Comparison of ENCODE assay signal across 9 mouse cellular contexts in the genomic region with DNA sequence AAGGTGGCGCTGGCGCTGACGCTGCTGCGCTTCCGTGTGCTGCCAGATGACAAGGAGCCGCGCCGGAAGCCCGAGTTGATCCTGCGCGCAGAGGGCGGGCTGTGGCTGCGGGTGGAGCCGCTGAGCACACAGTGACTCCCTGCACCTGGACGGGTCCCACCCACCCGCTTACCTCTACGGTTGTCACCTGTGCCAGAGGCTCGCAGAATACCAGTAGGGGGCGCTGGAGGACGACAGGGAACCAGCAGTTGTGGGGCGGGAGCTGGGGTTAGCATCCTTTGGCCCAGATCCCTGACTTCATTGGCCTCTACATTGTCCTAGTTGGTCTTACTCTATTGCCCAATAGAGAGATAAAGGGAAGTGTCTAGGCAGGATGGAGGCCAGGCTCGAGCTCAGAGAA. TPM values are rescaled to one million over a fixed set of nuclear protein-coding genes. Genes with fewer than 3 reads are reported as not detected.
DNase-seq lines count a peak whose midpoint lies in the region; ATAC-seq and TF ChIP-seq lines count a peak whose summit lies in the region.
"Had no signal": no experiment of that assay in that cellular context is flagged by ENCODE, and none has a peak within 500 bp of the region (broad histone marks: within the 10 kb centered on the region; RNA-seq: fewer than 3 reads in every experiment).

No protein-coding gene starts in this region.

- no peak overlapping the region for H3K27ac ChIP-seq in embryonic facial prominence, embryonic 10.5 days (replicated peaks)
- H3K27ac ChIP-seq in midbrain, embryonic 15.5 days = no peak overlapping the region

- intact Hi-C loops in left cerebral cortex, postnatal 25 days (cut with DNase I) = no loop called here

- no peak for ATAC-seq in midbrain, embryonic 15.5 days (replicated peaks)
- ATAC-seq in inflammation-experienced regulatory T-cells, adult 6 months = no peak

- peak overlapping the region; percentile 40 for H3K4me2 ChIP-seq in midbrain, embryonic 15.5 days

- peak overlapping the region; percentile 69 for H3K4me3 ChIP-seq in E14TG2a.4 (replicated peaks; ENCODE audit: low read length)
- H3K4me3 ChIP-seq in embryonic facial prominence, embryonic 10.5 days = peak overlapping the region; percentile 40
- peak overlapping the region; percentile 20 for H3K4me3 ChIP-seq in midbrain, embryonic 15.5 days

- H3K4me1 ChIP-seq in E14TG2a.4 (replicated peaks; ENCODE audit: low read depth, low read length) = peaks cover 7% of the 10 kb centered on the region; the same call in 1 of the 2 replicates
- no peaks in the 10 kb centered on the region for H3K4me1 ChIP-seq in embryonic facial prominence, embryonic 10.5 days
- no peaks in the 10 kb centered on the region for H3K4me1 ChIP-seq in midbrain, embryonic 15.5 days

- no peaks in the 10 kb centered on the region for H3K36me3 ChIP-seq in E14TG2a.4 (ENCODE audit: insufficient read depth, low read length)
- no peaks in the 10 kb centered on the region for H3K36me3 ChIP-seq in embryonic facial prominence, embryonic 10.5 days (replicated peaks)
- no peaks in the 10 kb centered on the region for H3K36me3 ChIP-seq in midbrain, embryonic 15.5 days (replicated peaks)

- H3K27me3 ChIP-seq in E14TG2a.4 (ENCODE audit: insufficient read depth, low read length) = no peaks in the 10 kb centered on the region
- no peaks in the 10 kb centered on the region for H3K27me3 ChIP-seq in embryonic facial prominence, embryonic 10.5 days (replicated peaks; ENCODE audit: low read depth, poor library complexity, severe bottlenecking)
- H3K27me3 ChIP-seq in midbrain, embryonic 15.5 days (replicated peaks) = no peaks in the 10 kb centered on the region

- peak; percentile 6 for DNase-seq in gastrocnemius, postnatal 10 days
- no peak for DNase-seq in gastrocnemius, postnatal 25 days
- DNase-seq in embryonic facial prominence, embryonic 10.5 days (ENCODE audit: low spot score) = peak; percentile 44
- DNase-seq in kidney, postnatal 4 days = peak; percentile 60 to 63
- DNase-seq in left cerebral cortex, postnatal 25 days (ENCODE audit: low spot score in 2 of 2) = no peak

- peaks cover 40% of the 10 kb centered on the region for H3K9me3 ChIP-seq in E14TG2a.4 (ENCODE audit: low read length)
- H3K9me3 ChIP-seq in embryonic facial prominence, embryonic 10.5 days = peaks cover 10% of the 10 kb centered on the region; the same call in 1 of the 2 replicates
- peaks cover 4% of the 10 kb centered on the region; the same call in 1 of the 2 replicates for H3K9me3 ChIP-seq in midbrain, embryonic 15.5 days

- TF ChIP-seq CTCF in E14TG2a.4 (conservative IDR thresholded peaks at IDR 0.05; ENCODE audit: low read length) = peak; percentile 59

- H3K9ac ChIP-seq in midbrain, embryonic 15.5 days = no peak overlapping the region

- 32% methylated on average over 22 of the region's 22 CpGs for WGBS in embryonic facial prominence, embryonic 10.5 days
- WGBS in midbrain, embryonic 15.5 days = 35% methylated on average over 22 of the region's 22 CpGs

RNA-seq across cellular contexts. Expression of gene Cyp4f15, which starts 17.4 kb away (rescaled TPM):
- not detected for total RNA-seq in gastrocnemius, postnatal 10 days (2021)
- total RNA-seq in gastrocnemius, postnatal 25 days (2021) = not detected
- 0.49 and 1.4 TPM in 2 replicates for polyA plus RNA-seq in embryonic facial prominence, embryonic 10.5 days (2016; fragmentation: Nextera tagmentation; extraction: Ambion mirVana)
- 1.5 and 1.7 TPM in 2 replicates for polyA plus RNA-seq in midbrain, embryonic 15.5 days (2015; fragmentation: Nextera tagmentation; extraction: Ambion mirVana)
- not detected for polyA plus RNA-seq in inflammation-experienced regulatory T-cells, adult 6 months (2017; shearing (Covaris generic))
- 10 to 100 TPM; 19.0 to 22.0 TPM for total RNA-seq in left cerebral cortex, postnatal 25 days (2021)

RNA-seq across cellular contexts. Expression of gene Cyp4f40, which starts 44.1 kb away (rescaled TPM):
- not detected for total RNA-seq in gastrocnemius, postnatal 10 days (2021)
- total RNA-seq in gastrocnemius, postnatal 25 days (2021) = not detected
- polyA plus RNA-seq in embryonic facial prominence, embryonic 10.5 days (2016; fragmentation: Nextera tagmentation; extraction: Ambion mirVana) = not detected in 2 replicates
- 0.26 TPM in 1 of 2 replicates, not detected in the other for polyA plus RNA-seq in midbrain, embryonic 15.5 days (2015; fragmentation: Nextera tagmentation; extraction: Ambion mirVana)
- polyA plus RNA-seq in inflammation-experienced regulatory T-cells, adult 6 months (2017; shearing (Covaris generic)) = not detected
- total RNA-seq in left cerebral cortex, postnatal 25 days (2021) = not detected
- total RNA-seq: left cerebral cortex, adult 18-20 months had no signal

Comparison
In these comparisons a context has a peak if more than half of its experiments do, and no peak if none do; other contexts are left out.
1. DNase-seq: peak in gastrocnemius, postnatal 10 days (single experiment), embryonic facial prominence, embryonic 10.5 days (single experiment) and kidney, postnatal 4 days (2 of 2); none in gastrocnemius, postnatal 25 days (single experiment) and left cerebral cortex, postnatal 25 days (0 of 2).
2. RNA of gene Cyp4f15, which starts 17.4 kb away (total RNA-seq): 19.0 to 22.0 TPM in left cerebral cortex, postnatal 25 days; not detected in gastrocnemius, postnatal 10 days and not detected in gastrocnemius, postnatal 25 days; every median in the first group is over 10 times any median in the second.
3. Peak in every context shown above with its lines, with median percentiles within 50 percentile points of each other: H3K4me3 ChIP-seq.